Mouse (Mus musculus) spleen, adult 2 months (tissue): ENCODE measurements around the gene Olfr1434.

ENCODE experiments used
- CTCF ChIP-seq: fragments of 200-500 bp; IDR thresholded peaks from 2 replicates; pipeline ENCODE4 v1.5.1; 2011; ENCODE audit warnings: mild to moderate bottlenecking, inconsistent platforms; ENCODE audit not compliant: insufficient read depth, insufficient read length, insufficient replicate concordance; ENCODE audit errors: extremely low read depth
- POLR2A ChIP-seq: fragments of 200-500 bp; IDR thresholded peaks from 2 replicates; pipeline ENCODE4 v1.6.1; 2011; ENCODE audit warnings: low read depth, low read length, inconsistent platforms

GRCm38 (mm10) chr19:12260732-12261131 is 18.9 kb upstream of the Olfr1434 start, which contains the start of gene Olfr235:
- no peak for TF ChIP-seq CTCF
- TF ChIP-seq POLR2A: no peak
